25 mouse cellular contexts compared by ENCODE assay signal in genomic region chr11:117604019-117604418, GRCm38 (mm10). TPM values are rescaled to one million over a fixed set of nuclear protein-coding genes. Genes with fewer than 3 reads are reported as not detected.
DNase-seq lines count a peak whose midpoint lies in the region; ATAC-seq and TF ChIP-seq lines count a peak whose summit lies in the region.
"Had no signal": no experiment of that assay in that cellular context is flagged by ENCODE, and none has a peak within 500 bp of the region (broad histone marks: within the 10 kb centered on the region; RNA-seq: fewer than 3 reads in every experiment).

No protein-coding gene starts in this region.

- H3K36me3 ChIP-seq in forebrain, embryonic 10.5 days (replicated peaks), result no peaks in the 10 kb centered on the region
- no peaks in the 10 kb centered on the region for H3K36me3 ChIP-seq in forebrain, embryonic 16.5 days (ENCODE audit: control insufficient read depth, insufficient read depth)
- H3K36me3 ChIP-seq in hindbrain, embryonic 10.5 days, result no peaks in the 10 kb centered on the region
- H3K36me3 ChIP-seq in hindbrain, embryonic 12.5 days, result no peaks in the 10 kb centered on the region
- H3K36me3 ChIP-seq: embryonic facial prominence, embryonic 13.5 days; heart, embryonic 12.5 days; heart, embryonic 15.5 days; hindbrain, embryonic 15.5 days had no signal

- peak overlapping the region; percentile 2; the same call in 1 of the 2 replicates for H3K27ac ChIP-seq in forebrain, embryonic 10.5 days
- no peak overlapping the region for H3K27ac ChIP-seq in forebrain, embryonic 16.5 days (ENCODE audit: low read length)
- H3K27ac ChIP-seq in hindbrain, embryonic 10.5 days, result 0 out of 2 replicates have a peak overlapping the region, but pooled peaks have one; percentile 16
- no peak overlapping the region for H3K27ac ChIP-seq in hindbrain, embryonic 12.5 days
- H3K27ac ChIP-seq: embryonic facial prominence, embryonic 13.5 days; heart, embryonic 15.5 days; hindbrain, embryonic 15.5 days had no signal

- no peak for TF ChIP-seq POLR2A in brain, embryonic 14.5 days (IDR thresholded peaks at IDR 0.05; ENCODE audit: borderline replicate concordance, extremely low read depth, insufficient read depth, insufficient read length, poor library complexity, severe bottlenecking)

- peaks cover 71% of the 10 kb centered on the region for H3K27me3 ChIP-seq in forebrain, embryonic 10.5 days (ENCODE audit: poor library complexity, severe bottlenecking)
- no peaks in the 10 kb centered on the region for H3K27me3 ChIP-seq in forebrain, embryonic 16.5 days (replicated peaks; ENCODE audit: control insufficient read depth, insufficient read depth, low read length)
- H3K27me3 ChIP-seq in hindbrain, embryonic 10.5 days (ENCODE audit: insufficient read depth, poor library complexity, severe bottlenecking), result peaks cover 76% of the 10 kb centered on the region
- peaks cover 31% of the 10 kb centered on the region for H3K27me3 ChIP-seq in hindbrain, embryonic 12.5 days
- H3K27me3 ChIP-seq: CH12.LX had no signal

- peaks cover 77% of the 10 kb centered on the region for H3K4me1 ChIP-seq in forebrain, embryonic 10.5 days
- peaks cover 37% of the 10 kb centered on the region for H3K4me1 ChIP-seq in forebrain, embryonic 16.5 days (replicated peaks; ENCODE audit: control insufficient read depth, insufficient read depth, low read length)
- H3K4me1 ChIP-seq in hindbrain, embryonic 10.5 days (replicated peaks), result peaks cover 86% of the 10 kb centered on the region
- peaks cover 60% of the 10 kb centered on the region for H3K4me1 ChIP-seq in hindbrain, embryonic 12.5 days

- DNase-seq in forebrain, embryonic 10.5 days (ENCODE audit: extremely low spot score, low spot score), result no peak
- DNase-seq in hindbrain, embryonic 10.5 days (ENCODE audit: low spot score), result no peak
- DNase-seq in retina, postnatal 1 day, result peak; percentile 57
- no peak for DNase-seq in retina, embryonic 14.5 days (ENCODE audit: low spot score)
- DNase-seq in brain, embryonic 14.5 days (ENCODE audit: low read depth), result peak; percentile 49
- DNase-seq in left cerebral cortex, adult 8-10 months (ENCODE audit: low spot score in 2 of 2), result no peak
- DNase-seq: adrenal gland, postnatal 14 days; B cell, adult 2 months; cerebellum, adult 11-12 months; cerebellum, adult 8-10 months; cerebellum, postnatal 14 days; gastrocnemius, postnatal 25 days; heart, adult 18-20 months; heart, postnatal 10 days; heart, postnatal 36 days; kidney, adult 2 months had no signal

- H3K4me3 ChIP-seq in forebrain, embryonic 10.5 days, result no peak overlapping the region
- H3K4me3 ChIP-seq in forebrain, embryonic 16.5 days (replicated peaks; ENCODE audit: low read length), result no peak overlapping the region
- H3K4me3 ChIP-seq in hindbrain, embryonic 10.5 days, result no peak overlapping the region
- no peak overlapping the region for H3K4me3 ChIP-seq in hindbrain, embryonic 12.5 days
- H3K4me3 ChIP-seq: embryonic facial prominence, embryonic 13.5 days; erythroblast, embryonic 14.5 days; heart, embryonic 12.5 days; heart, embryonic 15.5 days; hindbrain, embryonic 15.5 days had no signal

- no peak overlapping the region for H3K4me2 ChIP-seq in forebrain, embryonic 16.5 days (ENCODE audit: low read length)
- H3K4me2 ChIP-seq in hindbrain, embryonic 12.5 days (replicated peaks), result no peak overlapping the region
- H3K4me2 ChIP-seq: embryonic facial prominence, embryonic 13.5 days; heart, embryonic 12.5 days; heart, embryonic 15.5 days; hindbrain, embryonic 15.5 days had no signal

- H3K9ac ChIP-seq in forebrain, embryonic 16.5 days (replicated peaks; ENCODE audit: low read depth, low read length), result no peak overlapping the region
- no peak overlapping the region for H3K9ac ChIP-seq in hindbrain, embryonic 12.5 days
- H3K9ac ChIP-seq: embryonic facial prominence, embryonic 13.5 days; heart, embryonic 12.5 days; heart, embryonic 15.5 days; hindbrain, embryonic 15.5 days had no signal

- no peaks in the 10 kb centered on the region for H3K9me3 ChIP-seq in forebrain, embryonic 10.5 days
- no peaks in the 10 kb centered on the region for H3K9me3 ChIP-seq in forebrain, embryonic 16.5 days (ENCODE audit: control insufficient read depth, low read length)
- H3K9me3 ChIP-seq in hindbrain, embryonic 10.5 days, result no peaks in the 10 kb centered on the region
- no peaks in the 10 kb centered on the region for H3K9me3 ChIP-seq in hindbrain, embryonic 12.5 days (replicated peaks)
- H3K9me3 ChIP-seq: embryonic facial prominence, embryonic 13.5 days; heart, embryonic 12.5 days; heart, embryonic 15.5 days; hindbrain, embryonic 15.5 days had no signal

- ATAC-seq in forebrain, embryonic 16.5 days, result no peak
- ATAC-seq in hindbrain, embryonic 12.5 days (ENCODE audit: low FRiP score), result no peak
- ATAC-seq: intestine, postnatal 0 days had no signal

- WGBS in forebrain, embryonic 10.5 days, result 6% methylated on average over 2 of the region's 2 CpGs
- 4% methylated on average over 2 of the region's 2 CpGs for WGBS in forebrain, embryonic 16.5 days
- 12% methylated on average over 2 of the region's 2 CpGs for WGBS in hindbrain, embryonic 10.5 days
- WGBS in hindbrain, embryonic 12.5 days, result 23% methylated on average over 2 of the region's 2 CpGs

- no peak for TF ChIP-seq CTCF in brain, embryonic 14.5 days (IDR thresholded peaks at IDR 0.05; ENCODE audit: borderline replicate concordance, extremely low read depth, insufficient read depth, insufficient read length)

RNA-seq across cellular contexts. Expression of gene Tnrc6c, which starts 50.1 kb away (rescaled TPM):
- polyA plus RNA-seq in forebrain, embryonic 10.5 days (2016; fragmentation: Nextera tagmentation; extraction: Ambion mirVana), result 11.3 and 12.0 TPM in 2 replicates
- polyA plus RNA-seq in forebrain, embryonic 16.5 days (2015; fragmentation: Nextera tagmentation; extraction: Ambion mirVana), result 28.0 and 29.7 TPM in 2 replicates
- polyA plus RNA-seq in hindbrain, embryonic 10.5 days (2016; fragmentation: Nextera tagmentation; extraction: Ambion mirVana), result 11.1 and 14.4 TPM in 2 replicates
- polyA plus RNA-seq in hindbrain, embryonic 12.5 days (2016; fragmentation: Nextera tagmentation; extraction: Ambion mirVana), result 26.3 and 28.3 TPM in 2 replicates
- 54.3 and 82.0 TPM in 2 replicates for polyA plus RNA-seq in brain, embryonic 14.5 days (2012; rRNA removed)
- 10 to 100 TPM; 54.0 to 61.3 (median 57.8) TPM for total RNA-seq in left cerebral cortex, adult 8-10 months (2022)

Comparison
In these comparisons a context has a peak if more than half of its experiments do, and no peak if none do; other contexts are left out.
1. DNase-seq: peak in retina, postnatal 1 day (single experiment) and brain, embryonic 14.5 days (single experiment); none in forebrain, embryonic 10.5 days (single experiment), hindbrain, embryonic 10.5 days (single experiment), retina, embryonic 14.5 days (single experiment) and left cerebral cortex, adult 8-10 months (0 of 2).
2. H3K27ac ChIP-seq: peak in forebrain, embryonic 10.5 days (single experiment) and hindbrain, embryonic 10.5 days (single experiment); none in forebrain, embryonic 16.5 days (single experiment) and hindbrain, embryonic 12.5 days (single experiment).